ENCODE assay signal across 16 mouse cellular contexts in genomic region chr5:27587970-27588758, GRCm38 (mm10).
A peak's percentile ranks its signal among the peaks of the same experiment; 100 is the strongest.
DNase-seq lines count a peak whose midpoint lies in the region; ATAC-seq and TF ChIP-seq lines count a peak whose summit lies in the region.
"Had no signal": no experiment of that assay in that cellular context is flagged by ENCODE, and none has a peak within 500 bp of the region (broad histone marks: within the 10 kb centered on the region; RNA-seq: fewer than 3 reads in every experiment).

No protein-coding gene starts in this region.

- no peak for TF ChIP-seq CTCF in hindbrain, postnatal 0 days (IDR thresholded peaks at IDR 0.05; ENCODE audit: low read depth)

- H3K27ac ChIP-seq in midbrain, embryonic 15.5 days: peak overlapping the region; percentile 5; the same call in 1 of the 2 replicates
- no peak overlapping the region; the same call in 1 of the 2 replicates for H3K27ac ChIP-seq in midbrain, embryonic 16.5 days (ENCODE audit: low read length)
- H3K27ac ChIP-seq in forebrain, embryonic 15.5 days (replicated peaks): no peak overlapping the region
- H3K27ac ChIP-seq in hindbrain, postnatal 0 days: no peak overlapping the region
- H3K27ac ChIP-seq: heart, embryonic 15.5 days; lung, embryonic 15.5 days had no signal

- no peak overlapping the region for H3K4me2 ChIP-seq in midbrain, embryonic 15.5 days
- no peak overlapping the region for H3K4me2 ChIP-seq in midbrain, embryonic 16.5 days (ENCODE audit: low read length)
- H3K4me2 ChIP-seq in forebrain, embryonic 15.5 days (replicated peaks): no peak overlapping the region
- no peak overlapping the region for H3K4me2 ChIP-seq in hindbrain, postnatal 0 days (ENCODE audit: low read depth, low read length)
- H3K4me2 ChIP-seq: heart, embryonic 15.5 days; liver, embryonic 11.5 days; lung, embryonic 15.5 days had no signal

- no peak overlapping the region for H3K9ac ChIP-seq in midbrain, embryonic 15.5 days
- H3K9ac ChIP-seq in midbrain, embryonic 16.5 days (ENCODE audit: low read depth, low read length): no peak overlapping the region
- H3K9ac ChIP-seq in forebrain, embryonic 15.5 days (replicated peaks): no peak overlapping the region
- no peak overlapping the region for H3K9ac ChIP-seq in hindbrain, postnatal 0 days (replicated peaks; ENCODE audit: low read length)
- H3K9ac ChIP-seq: heart, embryonic 15.5 days; lung, embryonic 15.5 days had no signal

- H3K4me1 ChIP-seq in midbrain, embryonic 15.5 days: no peaks in the 10 kb centered on the region
- H3K4me1 ChIP-seq in midbrain, embryonic 16.5 days (ENCODE audit: control insufficient read depth, insufficient read depth, low read length): peaks cover 5% of the 10 kb centered on the region; the same call in 1 of the 2 replicates
- peaks cover 7% of the 10 kb centered on the region for H3K4me1 ChIP-seq in forebrain, embryonic 15.5 days
- H3K4me1 ChIP-seq in hindbrain, postnatal 0 days (ENCODE audit: insufficient read depth, low read length): no peaks in the 10 kb centered on the region; the same call in 1 of the 2 replicates
- H3K4me1 ChIP-seq: heart, embryonic 15.5 days; lung, embryonic 15.5 days had no signal

- DNase-seq in layer of hippocampus, adult 11-12 months (ENCODE audit: low spot score): peak; percentile 32
- no peak for DNase-seq in layer of hippocampus, postnatal 25 days (ENCODE audit: extremely low spot score in 1 of 2, low spot score in 1 of 2)
- peak; percentile 24 for DNase-seq in hindbrain, postnatal 0 days (ENCODE audit: low spot score)
- DNase-seq: adrenal gland, adult 8-10 months; cerebellum, adult 9-10 months; kidney, adult 9 months; kidney, postnatal 4 days had no signal

- no peak for ATAC-seq in midbrain, embryonic 15.5 days (replicated peaks)
- ATAC-seq in midbrain, embryonic 16.5 days: no peak; the same call in 1 of the 2 replicates
- 0 out of 2 replicates have a peak, but pooled peaks have one; percentile 43 for ATAC-seq in forebrain, embryonic 15.5 days (replicated peaks)
- ATAC-seq in hindbrain, postnatal 0 days: peak; percentile 38; the same call in 1 of the 2 replicates
- no peak for ATAC-seq in activated CD4-positive, CD25-positive, alpha-beta regulatory T cell, adult 4 months

- no peaks in the 10 kb centered on the region for H3K36me3 ChIP-seq in midbrain, embryonic 15.5 days (replicated peaks)
- no peaks in the 10 kb centered on the region for H3K36me3 ChIP-seq in midbrain, embryonic 16.5 days (ENCODE audit: control insufficient read depth, insufficient read depth, low read length)
- no peaks in the 10 kb centered on the region for H3K36me3 ChIP-seq in forebrain, embryonic 15.5 days
- H3K36me3 ChIP-seq in hindbrain, postnatal 0 days (ENCODE audit: insufficient read depth, low read length): 0 out of 2 replicates have a peak, but pooled peaks cover 5% of the 10 kb centered on the region
- H3K36me3 ChIP-seq: G1E; heart, embryonic 15.5 days; lung, embryonic 15.5 days had no signal

- WGBS in midbrain, embryonic 15.5 days: 46% methylated on average over 8 of the region's 8 CpGs
- 34% methylated on average over 8 of the region's 8 CpGs for WGBS in midbrain, embryonic 16.5 days
- 45% methylated on average over 8 of the region's 8 CpGs for WGBS in forebrain, embryonic 15.5 days
- WGBS in hindbrain, postnatal 0 days: 34% methylated on average over 8 of the region's 8 CpGs

- no peaks in the 10 kb centered on the region for H3K9me3 ChIP-seq in midbrain, embryonic 15.5 days
- H3K9me3 ChIP-seq in midbrain, embryonic 16.5 days (replicated peaks; ENCODE audit: control insufficient read depth, low read length, poor library complexity, severe bottlenecking): no peaks in the 10 kb centered on the region
- no peaks in the 10 kb centered on the region for H3K9me3 ChIP-seq in forebrain, embryonic 15.5 days
- no peaks in the 10 kb centered on the region for H3K9me3 ChIP-seq in hindbrain, postnatal 0 days (ENCODE audit: low read length)
- H3K9me3 ChIP-seq: G1E; heart, embryonic 15.5 days; lung, embryonic 15.5 days had no signal

- no peak overlapping the region for H3K4me3 ChIP-seq in midbrain, embryonic 15.5 days
- H3K4me3 ChIP-seq in midbrain, embryonic 16.5 days (ENCODE audit: low read depth, low read length): no peak overlapping the region
- H3K4me3 ChIP-seq in forebrain, embryonic 15.5 days: no peak overlapping the region
- no peak overlapping the region for H3K4me3 ChIP-seq in hindbrain, postnatal 0 days (ENCODE audit: low read length)
- H3K4me3 ChIP-seq: heart, embryonic 15.5 days; lung, embryonic 15.5 days; myocyte had no signal

- H3K27me3 ChIP-seq in midbrain, embryonic 15.5 days (replicated peaks): no peaks in the 10 kb centered on the region
- H3K27me3 ChIP-seq in midbrain, embryonic 16.5 days (ENCODE audit: control insufficient read depth, insufficient read depth, low read depth, low read length): no peaks in the 10 kb centered on the region
- no peaks in the 10 kb centered on the region for H3K27me3 ChIP-seq in forebrain, embryonic 15.5 days
- H3K27me3 ChIP-seq in hindbrain, postnatal 0 days (ENCODE audit: insufficient read depth, low read length): no peaks in the 10 kb centered on the region
- H3K27me3 ChIP-seq: heart, embryonic 15.5 days; lung, embryonic 15.5 days had no signal

Comparison
In these comparisons a context has a peak if more than half of its experiments do, and no peak if none do; other contexts are left out.
1. DNase-seq: peak in layer of hippocampus, adult 11-12 months (single experiment) and hindbrain, postnatal 0 days (single experiment); none in layer of hippocampus, postnatal 25 days (0 of 2).
2. ATAC-seq: peak in forebrain, embryonic 15.5 days (single experiment) and hindbrain, postnatal 0 days (single experiment); none in midbrain, embryonic 15.5 days (single experiment), midbrain, embryonic 16.5 days (single experiment) and activated CD4-positive, CD25-positive, alpha-beta regulatory T cell, adult 4 months (single experiment).